Mouse (Mus musculus) ES-E14 (cell line): ENCODE measurements around the gene Matn1. TPM values are rescaled to one million over a fixed set of nuclear protein-coding genes. Genes with fewer than 3 reads are reported as not detected.

Source experiments
- DNase-seq: peaks from one replicate; pipeline ENCODE4 v3.0.0-alpha.2; 2013; ENCODE audit warnings: low read depth, low spot score
- H3K27ac ChIP-seq: 2 replicates; pipeline ENCODE4 v1.5.1; 2012; ENCODE audit warnings: low read depth, mild to moderate bottlenecking, low read length, moderate library complexity, mixed read lengths; ENCODE audit not compliant: poor library complexity, insufficient read depth, severe bottlenecking
- H3K36me3 ChIP-seq: 2 replicates; pipeline ENCODE4 v1.6.1; 2012; ENCODE audit warnings: mild to moderate bottlenecking, low read length, moderate library complexity, mixed read lengths; ENCODE audit not compliant: control insufficient read depth, poor library complexity, insufficient read depth, severe bottlenecking
- H3K4me1 ChIP-seq, 2 experiments: fragments of 150-350 bp in 1 of 2; sonication (generic) in 1 of 2; 2 replicates each; pipeline ENCODE4 v1.6.1; 2012; ENCODE audit warnings: low read length in 2 of 2, mild to moderate bottlenecking in 1 of 2, mixed read lengths in 1 of 2; ENCODE audit not compliant: control insufficient read depth in 2 of 2, insufficient read depth in 2 of 2, poor library complexity in 1 of 2
- H3K4me3 ChIP-seq, 2 experiments: fragments of 150-350 bp in 1 of 2; sonication (generic) in 1 of 2; 2 replicates each; pipeline ENCODE4 v1.5.1; 2012; ENCODE audit warnings: low read length in 2 of 2, low read depth in 1 of 2, mild to moderate bottlenecking in 1 of 2, mixed read lengths in 1 of 2; ENCODE audit not compliant: insufficient read depth in 1 of 2, poor library complexity in 1 of 2, severe bottlenecking in 1 of 2
- H3K9ac ChIP-seq: 2 replicates; pipeline ENCODE4 v1.6.1; 2012; ENCODE audit warnings: low read depth, mild to moderate bottlenecking, low read length, mixed read lengths; ENCODE audit not compliant: poor library complexity, insufficient read depth, severe bottlenecking
- H3K9me3 ChIP-seq: fragments of 150-350 bp; sonication (generic); 2 replicates; pipeline ENCODE4 v1.6.1; 2012; ENCODE audit warnings: low read depth, mild to moderate bottlenecking, low read length; ENCODE audit not compliant: control insufficient read depth, insufficient read depth
- CHD2 ChIP-seq: IDR thresholded peaks from 2 replicates; pipeline ENCODE4 v1.6.1; 2014; ENCODE audit warnings: mild to moderate bottlenecking, low read depth, low read length, inconsistent platforms
- HCFC1 ChIP-seq: IDR thresholded peaks from 2 replicates; pipeline ENCODE4 v1.6.1; 2012; ENCODE audit warnings: low read length, inconsistent platforms, borderline replicate concordance; ENCODE audit not compliant: insufficient read depth
- MAFK ChIP-seq: IDR thresholded peaks from 2 replicates; pipeline ENCODE4 v1.6.1; 2014; ENCODE audit warnings: mild to moderate bottlenecking, low read depth, low read length, inconsistent platforms; ENCODE audit not compliant: insufficient read depth
- ZC3H11A ChIP-seq: IDR thresholded peaks from 2 replicates; pipeline ENCODE4 v1.6.1; 2012; ENCODE audit warnings: low read depth, mild to moderate bottlenecking, inconsistent platforms, low read length, borderline replicate concordance
- ZNF384 ChIP-seq: IDR thresholded peaks from 2 replicates; pipeline ENCODE4 v1.6.1; 2012; ENCODE audit warnings: low read depth, low read length, inconsistent platforms
- in situ Hi-C, 2 experiments: fragments of 600-800 bp; cut with MboI; formaldehyde crosslinking; loops; one replicate each; pipeline ENCODE4 v1.15.1; 2025; ENCODE audit warnings: low sequenced_read_pairs in 2 of 2, inconsistent platforms in 1 of 2; ENCODE audit not compliant: unreplicated experiment in 2 of 2
- total RNA-seq: library from RNA; depleted of rRNA; stranded (reverse); fragments of 300-350 nt; gene quantifications from 2 replicates; pipeline ENCODE4 v1.2.3, GENCODE M21; 2012

Matn1 gene
- total RNA-seq, 1 experiment = 2.0 TPM

DNA sequence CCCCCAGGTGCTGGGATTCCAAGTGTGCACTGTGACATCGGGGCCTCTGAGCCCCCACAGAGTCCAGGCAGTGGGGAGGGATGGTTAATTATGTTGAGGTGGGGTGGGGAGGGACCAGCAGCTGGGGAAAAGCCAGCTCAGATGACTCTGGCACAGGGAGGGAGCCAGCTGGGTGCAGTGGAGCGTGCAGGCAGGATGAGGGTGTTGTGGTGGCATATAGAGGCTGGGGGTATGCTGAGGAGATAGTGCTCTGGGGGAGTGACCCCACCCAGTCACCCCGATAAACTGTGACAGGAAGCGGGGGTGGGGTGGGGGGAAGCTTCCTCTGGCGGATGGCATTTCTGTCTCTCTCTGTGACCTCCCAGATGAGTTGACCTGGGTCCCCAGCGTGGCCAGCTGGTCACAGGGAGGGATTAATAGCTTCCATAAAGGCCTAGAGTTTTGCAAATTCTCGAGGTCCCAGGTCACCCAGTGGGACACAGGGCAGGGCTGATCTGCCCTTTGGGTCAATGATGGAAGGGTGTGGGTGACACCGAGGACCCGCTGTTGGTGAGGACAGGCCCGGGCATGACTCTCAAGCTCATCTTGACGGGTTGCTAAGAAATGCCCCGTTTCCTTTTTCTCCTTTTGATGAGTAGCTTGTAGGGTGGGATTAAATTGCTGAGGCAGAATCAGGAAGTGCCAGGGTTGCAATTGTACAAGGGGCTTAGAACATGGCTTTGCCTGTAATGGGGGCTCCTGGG, 23.1 kb upstream of the Matn1 start:
- no peaks in the 10 kb centered on the region for H3K9me3 ChIP-seq
- H3K27ac ChIP-seq = peak overlapping the region; percentile 58
- no peak overlapping the region; a peak in 1 of 4 replicates for H3K4me3 ChIP-seq
- H3K9ac ChIP-seq = peak overlapping the region; percentile 49
- peaks cover 0 to 32% of the 10 kb centered on the region in 2 experiments; a peak in 3 of 4 replicates for H3K4me1 ChIP-seq
- in situ Hi-C loops = no loop called here
- peaks cover 3% of the 10 kb centered on the region; the same call in 1 of the 2 replicates for H3K36me3 ChIP-seq
- TF ChIP-seq ZC3H11A (no peak), ZNF384 (no peak), MAFK (no peak), CHD2 (no peak), HCFC1 (no peak)
- DNase-seq = no peak

DNA sequence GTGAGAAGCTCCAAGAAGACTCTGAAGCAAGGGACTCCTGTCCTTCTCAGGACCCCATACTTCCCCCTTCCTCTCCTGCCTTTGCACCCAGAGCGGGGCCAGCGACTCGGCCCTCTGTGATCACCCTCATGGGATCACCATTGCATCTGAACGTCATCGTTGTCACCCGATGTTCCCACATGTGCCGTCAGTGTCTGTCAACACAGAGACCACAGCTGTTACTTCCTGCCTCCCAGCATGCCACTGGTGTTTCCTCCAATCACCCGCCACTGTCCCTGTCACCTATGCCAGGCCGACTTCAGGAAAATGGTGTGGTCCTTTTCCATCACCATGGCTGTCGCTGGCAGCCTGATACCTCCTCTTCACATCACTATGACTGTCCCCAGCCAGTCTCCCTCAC, 22.2 kb upstream of the Matn1 start:
- Histone ChIP-seq H3K4me1 (peaks cover 0 to 32% of the 10 kb centered on the region in 2 experiments; a peak in 3 of 4 replicates), H3K27ac (no peak overlapping the region), H3K9me3 (no peaks in the 10 kb centered on the region), H3K9ac (no peak overlapping the region; the same call in 1 of the 2 replicates), H3K4me3 (no peak overlapping the region), H3K36me3 (peaks cover 9% of the 10 kb centered on the region; the same call in 1 of the 2 replicates)
- in situ Hi-C loops = no loop called here
- TF ChIP-seq MAFK = no peak
- no peak for TF ChIP-seq HCFC1
- no peak for TF ChIP-seq ZC3H11A
- no peak for TF ChIP-seq CHD2
- no peak for TF ChIP-seq ZNF384
- DNase-seq = no peak

DNA sequence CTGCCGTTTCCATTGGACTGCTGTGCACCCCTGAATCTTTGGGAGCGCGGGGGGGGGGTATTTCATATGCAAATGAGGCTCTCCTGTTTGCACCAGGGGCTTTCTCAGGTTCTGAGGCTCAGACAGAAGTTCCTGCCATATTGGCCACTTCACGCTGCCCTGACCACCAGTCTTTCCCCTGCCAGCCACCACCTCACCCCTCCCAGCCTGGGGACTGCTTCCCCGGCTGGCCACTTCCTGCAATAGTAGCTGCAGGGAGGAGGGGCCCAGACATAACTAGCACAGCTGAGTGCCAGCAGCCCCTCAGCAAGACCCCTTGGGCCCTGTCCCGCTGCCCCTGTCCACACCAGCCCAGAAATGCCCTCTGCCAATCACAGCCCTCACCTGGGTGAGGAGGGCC, 17.9 kb upstream of the Matn1 start:
- in situ Hi-C loops = no loop called here
- Histone ChIP-seq H3K27ac (no peak overlapping the region), H3K9ac (no peak overlapping the region), H3K4me3 (no peak overlapping the region), H3K4me1 (peaks cover 0 to 13% of the 10 kb centered on the region in 2 experiments; a peak in 3 of 4 replicates), H3K9me3 (no peaks in the 10 kb centered on the region), H3K36me3 (peaks cover 33% of the 10 kb centered on the region)
- TF ChIP-seq MAFK = no peak
- no peak for TF ChIP-seq ZC3H11A
- no peak for TF ChIP-seq CHD2
- no peak for TF ChIP-seq HCFC1
- TF ChIP-seq ZNF384 = no peak
- no peak for DNase-seq

DNA sequence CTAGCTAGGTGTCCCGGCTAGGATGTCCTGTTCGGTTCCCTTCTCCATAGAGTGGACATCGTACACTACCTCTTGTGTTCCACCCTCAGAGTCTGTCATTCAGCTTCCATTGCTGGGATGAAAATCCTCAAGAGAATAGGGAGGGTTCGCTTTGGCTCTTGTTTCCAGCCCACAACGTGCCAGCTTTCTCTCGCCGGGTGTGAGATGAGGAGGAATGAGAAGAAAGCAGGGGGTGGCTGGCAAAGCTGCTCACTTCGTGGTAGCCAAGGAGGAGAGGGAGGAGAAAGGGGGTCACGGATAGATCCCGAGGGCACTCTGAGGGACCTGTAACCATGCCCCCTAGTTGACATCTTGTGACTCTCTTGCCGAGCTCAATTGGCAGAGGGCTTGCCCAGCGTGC, 16.4 kb upstream of the Matn1 start:
- TF ChIP-seq ZC3H11A (no peak), MAFK (no peak), CHD2 (no peak)
- Histone ChIP-seq H3K4me1 (peaks cover 0 to 4% of the 10 kb centered on the region in 2 experiments; a peak in 2 of 4 replicates), H3K9me3 (no peaks in the 10 kb centered on the region; the same call in 1 of the 2 replicates), H3K27ac (no peak overlapping the region), H3K9ac (no peak overlapping the region), H3K36me3 (peaks cover 43% of the 10 kb centered on the region), H3K4me3 (no peak overlapping the region)
- in situ Hi-C loops = no loop called here
- DNase-seq = no peak

DNA sequence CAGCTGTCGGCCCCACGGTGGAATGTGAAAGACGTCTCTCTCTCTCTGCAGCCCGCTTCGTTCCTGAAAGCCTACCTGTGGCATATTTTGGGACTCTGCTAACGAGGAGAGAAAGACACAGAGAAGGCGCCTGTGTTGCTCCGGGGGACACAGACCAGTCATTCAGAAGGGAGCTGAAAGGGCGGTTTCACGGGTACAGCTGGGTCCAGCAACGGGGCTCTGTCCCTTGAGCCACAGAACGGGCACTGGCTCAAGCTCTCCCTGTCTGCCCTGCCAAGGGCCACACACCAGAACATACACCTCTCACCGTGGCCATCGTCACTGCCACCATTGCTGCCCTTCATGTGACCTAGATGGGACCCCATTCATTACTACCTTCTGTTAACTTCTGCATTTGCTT, 1.5 kb upstream of the Matn1 start:
- H3K4me3 ChIP-seq = no peak overlapping the region
- TF ChIP-seq ZC3H11A (no peak), ZNF384 (no peak), CHD2 (no peak), MAFK (no peak), HCFC1 (no peak)
- DNase-seq = no peak
- no peaks in the 10 kb centered on the region for H3K36me3 ChIP-seq
- H3K9me3 ChIP-seq = no peaks in the 10 kb centered on the region
- H3K27ac ChIP-seq = no peak overlapping the region
- H3K4me1 ChIP-seq = peaks cover 0 to 14% of the 10 kb centered on the region in 2 experiments; a peak in 2 of 4 replicates
- no peak overlapping the region for H3K9ac ChIP-seq
- in situ Hi-C loops = loop anchor here (5.0 to 10.0 kb wide), 2 partner anchors 40 to 48 kb away; no protein-coding TSS in a partner anchor
